Mouse (Mus musculus) ES-Bruce4 (cell line): ENCODE measurements around the gene 1700022I11Rik. TPM values are rescaled to one million over a fixed set of nuclear protein-coding genes. Genes with fewer than 3 reads are reported as not detected.
"Not testable (repeated sequence)": the region's sequence is repeated elsewhere in the genome, so short reads cannot be mapped to it uniquely, and the experiment has no call there.

Experiments used
- H3K27ac ChIP-seq: 2 replicates; pipeline ENCODE4 v1.5.1; 2012; ENCODE audit warnings: low read length, inconsistent platforms; ENCODE audit not compliant: insufficient read depth
- H3K27me3 ChIP-seq: 2 replicates; pipeline ENCODE4 v1.6.1; 2012; ENCODE audit warnings: mild to moderate bottlenecking, low read length, inconsistent platforms; ENCODE audit not compliant: control insufficient read depth, poor library complexity, insufficient read depth, severe bottlenecking
- H3K36me3 ChIP-seq: 2 replicates; pipeline ENCODE4 v1.6.1; 2012; ENCODE audit warnings: inconsistent platforms, mild to moderate bottlenecking, low read length, moderate library complexity; ENCODE audit not compliant: control insufficient read depth, poor library complexity, insufficient read depth, severe bottlenecking
- H3K4me1 ChIP-seq: one replicate; pipeline ENCODE4 v1.8.1; 2011; ENCODE audit warnings: low read length; ENCODE audit not compliant: control insufficient read depth, insufficient read depth
- H3K4me3 ChIP-seq: 2 replicates; pipeline ENCODE4 v1.5.1; 2011; ENCODE audit warnings: low read depth, mild to moderate bottlenecking, low read length
- H3K9ac ChIP-seq: 2 replicates; pipeline ENCODE4 v1.6.1; 2012; ENCODE audit warnings: low read depth, mild to moderate bottlenecking, inconsistent platforms; ENCODE audit not compliant: poor library complexity, severe bottlenecking
- H3K9me3 ChIP-seq: replicated peaks from 2 replicates; pipeline ENCODE4 v1.6.1; 2012; ENCODE audit warnings: mild to moderate bottlenecking, low read length, inconsistent platforms; ENCODE audit not compliant: control insufficient read depth, poor library complexity, insufficient read depth, severe bottlenecking
- CTCF ChIP-seq: IDR thresholded peaks from one replicate; pipeline ENCODE4 v1.8.1; 2011; ENCODE audit warnings: low read depth, low read length
- EP300 ChIP-seq: IDR thresholded peaks from 2 replicates; pipeline ENCODE4 v1.6.1; 2011; ENCODE audit warnings: low read depth, low read length; ENCODE audit not compliant: insufficient read depth
- POLR2A ChIP-seq: IDR thresholded peaks from one replicate; pipeline ENCODE4 v1.8.1; 2011; ENCODE audit warnings: low read length; ENCODE audit not compliant: insufficient read depth
- polyA plus RNA-seq: library from polyadenylated mRNA; stranded (reverse); fragments of >200 nt; gene quantifications from 2 replicates; pipeline ENCODE4 v1.2.4, GENCODE M21; 2011; ENCODE audit warnings: low read depth; ENCODE audit not compliant: missing spikeins, insufficient read depth, insufficient read length

1700022I11Rik gene
- polyA plus RNA-seq, 1 experiment, result not detected

- H3K27ac ChIP-seq, result no peak overlapping the region
- H3K36me3 ChIP-seq, result peaks cover 6% of the 10 kb centered on the region
- H3K9me3 ChIP-seq, result no peaks in the 10 kb centered on the region
- H3K9ac ChIP-seq, result no peak overlapping the region
- no peak overlapping the region for H3K4me3 ChIP-seq
- peaks cover 2% of the 10 kb centered on the region; the same call in 1 of the 2 replicates for H3K27me3 ChIP-seq
- H3K4me1 ChIP-seq, result no peaks in the 10 kb centered on the region
- TF ChIP-seq EP300, result no peak
- no peak for TF ChIP-seq POLR2A
- no peak for TF ChIP-seq CTCF
These were observed 4.5 kb downstream of the 1700022I11Rik start for GRCm38 (mm10) chr4:42973868-42974267.

- Histone ChIP-seq H3K36me3 (peaks cover 33% of the 10 kb centered on the region), H3K4me1 (no peaks in the 10 kb centered on the region), H3K9me3 (no peaks in the 10 kb centered on the region), H3K4me3 (no peak overlapping the region), H3K9ac (no peak overlapping the region), H3K27ac (no peak overlapping the region), H3K27me3 (no peaks in the 10 kb centered on the region)
- TF ChIP-seq EP300 (no peak), CTCF (no peak), POLR2A (no peak)
These were observed 8.7 kb downstream of the 1700022I11Rik start for GRCm38 (mm10) chr4:42978062-42978461.

GRCm38 (mm10) chr4:42980467-42980866 lies 11.1 kb downstream of the 1700022I11Rik start:
- not testable (repeated sequence) for H3K4me3 ChIP-seq, H3K9me3 ChIP-seq, H3K9ac ChIP-seq, H3K27me3 ChIP-seq, H3K27ac ChIP-seq, H3K4me1 ChIP-seq
- peaks cover 57% of the 10 kb centered on the region for H3K36me3 ChIP-seq

- H3K27me3 ChIP-seq, result no peaks in the 10 kb centered on the region
- no peak overlapping the region for H3K27ac ChIP-seq
- peaks cover 92% of the 10 kb centered on the region for H3K36me3 ChIP-seq
- no peaks in the 10 kb centered on the region for H3K9me3 ChIP-seq
- TF ChIP-seq EP300, result no peak
- TF ChIP-seq CTCF, result no peak
- TF ChIP-seq POLR2A, result no peak
- H3K4me3 ChIP-seq, result no peak overlapping the region
- no peak overlapping the region for H3K9ac ChIP-seq
- no peaks in the 10 kb centered on the region for H3K4me1 ChIP-seq
These were observed 18.9 kb downstream of the 1700022I11Rik start for GRCm38 (mm10) chr4:42988296-42988695.

GRCm38 (mm10) chr4:42998022-42998421 lies 28.6 kb downstream of the 1700022I11Rik start:
- Histone ChIP-seq H3K4me3 (no peak overlapping the region), H3K9me3 (no peaks in the 10 kb centered on the region), H3K27me3 (no peaks in the 10 kb centered on the region), H3K4me1 (no peaks in the 10 kb centered on the region), H3K9ac (peak overlapping the region; percentile 88), H3K36me3 (peaks cover 36% of the 10 kb centered on the region), H3K27ac (no peak overlapping the region; the same call in 1 of the 2 replicates)
- TF ChIP-seq POLR2A (no peak), EP300 (no peak), CTCF (no peak)

GRCm38 (mm10) chr4:42999451-43000140 lies 30.2 kb downstream of the 1700022I11Rik start:
- no peaks in the 10 kb centered on the region for H3K9me3 ChIP-seq
- no peaks in the 10 kb centered on the region for H3K4me1 ChIP-seq
- TF ChIP-seq EP300 (no peak), CTCF (peak; percentile 8)
- H3K4me3 ChIP-seq, result peak overlapping the region; percentile 94
- H3K27ac ChIP-seq, result peak overlapping the region; percentile 85
- peak overlapping the region; percentile 88 for H3K9ac ChIP-seq
- H3K36me3 ChIP-seq, result peaks cover 21% of the 10 kb centered on the region
- no peaks in the 10 kb centered on the region for H3K27me3 ChIP-seq
